Mouse (Mus musculus) frontal cortex, adult (tissue): ENCODE measurements at regions not wholly inside any gene's neighbourhood (a gene's known extent, or its start where the extent isn't known, plus 50 kb on each side); places are given as distances from the start of the nearest gene placed in this dataset.
A peak's percentile ranks its signal among the peaks of the same experiment; 100 is the strongest.

Experiments
- ATAC-seq: cut with Nextera tagmentation; 2 replicates; pipeline ENCODE4 v1.9.2; 2017; ENCODE audit warnings: mild to moderate bottlenecking, moderate library complexity, mixed read lengths; ENCODE audit not compliant: low TSS enrichment

- ATAC-seq: no peak
Measured at GRCm38 (mm10) chr17:79798361-79798760, 83.5 kb upstream of the Cyp1b1 start.

- ATAC-seq: no peak
Measured at GRCm38 (mm10) chr17:79790166-79790565, 75.3 kb upstream of the Cyp1b1 start.

- ATAC-seq: no peak
Measured at GRCm38 (mm10) chr17:79787201-79787600, 72.3 kb upstream of the Cyp1b1 start.

GRCm38 (mm10) chr17:79786691-79787090 lies 71.8 kb upstream of the Cyp1b1 start:
- no peak for ATAC-seq

GRCm38 (mm10) chr17:79786270-79786669 lies 71.4 kb upstream of the Cyp1b1 start:
- ATAC-seq: no peak

GRCm38 (mm10) chr17:79784256-79784870 lies 69.5 kb upstream of the Cyp1b1 start:
- no peak for ATAC-seq

GRCm38 (mm10) chr17:79781733-79782663 lies 67.1 kb upstream of the Cyp1b1 start:
- ATAC-seq: no peak

- no peak for ATAC-seq
Measured at GRCm38 (mm10) chr17:79781262-79781661, 66.4 kb upstream of the Cyp1b1 start.

GRCm38 (mm10) chr17:79777874-79778395 lies 63.1 kb upstream of the Cyp1b1 start:
- no peak for ATAC-seq

- no peak for ATAC-seq
Measured at GRCm38 (mm10) chr17:79776177-79776576, 61.3 kb upstream of the Cyp1b1 start.

GRCm38 (mm10) chr17:79775216-79775615 lies 60.4 kb upstream of the Cyp1b1 start:
- no peak for ATAC-seq

GRCm38 (mm10) chr17:79774291-79774690 lies 59.4 kb upstream of the Cyp1b1 start:
- ATAC-seq: no peak

- no peak for ATAC-seq
Measured at GRCm38 (mm10) chr17:79772219-79772618, 57.4 kb upstream of the Cyp1b1 start.

- no peak for ATAC-seq
Measured at GRCm38 (mm10) chr17:79771727-79772126, 56.9 kb upstream of the Cyp1b1 start.

GRCm38 (mm10) chr17:79770911-79771310 lies 56.0 kb upstream of the Cyp1b1 start:
- no peak for ATAC-seq

GRCm38 (mm10) chr17:79769824-79770223 lies 55.0 kb upstream of the Cyp1b1 start:
- ATAC-seq: no peak

GRCm38 (mm10) chr17:79768080-79768479 lies 53.2 kb upstream of the Cyp1b1 start:
- no peak for ATAC-seq

- ATAC-seq: peak; percentile 72
Measured at GRCm38 (mm10) chr17:79765061-79765794, 50.4 kb upstream of the Cyp1b1 start.
